Mouse (Mus musculus) bone marrow macrophage, adult 2 months (primary cell): ENCODE results near the gene C2cd4d.

Experiments used
- CTCF ChIP-seq: IDR thresholded peaks from 2 replicates; pipeline ENCODE4 v1.5.1; 2012; ENCODE audit warnings: low read depth, mild to moderate bottlenecking, low read length, moderate library complexity
- POLR2A ChIP-seq: IDR thresholded peaks from 2 replicates; pipeline ENCODE4 v1.6.1; 2012; ENCODE audit warnings: mild to moderate bottlenecking, low read depth, low read length, borderline replicate concordance

DNA sequence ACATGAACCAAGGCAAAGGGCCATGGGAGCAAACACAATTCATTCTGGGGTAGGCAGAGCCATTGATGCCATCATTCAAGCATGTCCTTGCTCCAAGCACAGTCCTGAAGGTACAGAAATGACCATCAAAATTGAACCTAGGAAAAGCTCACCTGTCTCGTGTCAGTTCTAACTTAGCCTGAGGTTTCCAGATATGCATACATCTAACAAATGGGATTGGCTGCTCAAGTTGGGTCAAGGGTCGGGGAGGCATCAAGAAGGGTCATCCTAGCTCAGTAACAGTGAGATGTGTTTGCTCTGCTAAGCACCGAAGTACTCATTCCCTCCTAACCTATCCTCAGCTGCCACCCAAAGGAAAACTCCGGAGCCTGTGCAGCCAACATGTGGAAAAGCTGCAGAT lies 34.6 kb downstream of the C2cd4d start:
- no peak for TF ChIP-seq POLR2A
- no peak for TF ChIP-seq CTCF
